Mouse (Mus musculus) left cerebral cortex, adult 2 months (tissue): Measurements from ENCODE around the gene Gm2174. TPM values are rescaled to one million over a fixed set of nuclear protein-coding genes. Genes with fewer than 3 reads are reported as not detected.
A peak's percentile ranks its signal among the peaks of the same experiment; 100 is the strongest.

Experiments
- DNase-seq, 2 experiments: peaks; one replicate each; pipeline ENCODE4 v3.0.0; 2021 to 2022; ENCODE audit warnings: low spot score in 2 of 2, mixed read lengths in 1 of 2; ENCODE audit errors: extremely low spot score in 1 of 2
- H3K27ac ChIP-seq: fragments of 200-600 bp; 2 replicates; pipeline ENCODE4 v1.8.1; 2022
- H3K4me3 ChIP-seq: fragments of 200-600 bp; 2 replicates; pipeline ENCODE4 v1.8.1; 2022
- CTCF ChIP-seq: fragments of 200-600 bp; IDR thresholded peaks from 2 replicates; pipeline ENCODE4 v1.8.1; 2022; ENCODE audit warnings: antibody characterized with exemption, mild to moderate bottlenecking, moderate library complexity
- intact Hi-C: fragments of 180-260 bp; cut with DNase I; formaldehyde crosslinking; loops from one replicate; pipeline ENCODE4 v1.15.1; 2025
- long read RNA-seq, 2 experiments: library from polyadenylated mRNA; stranded (forward); transcript quantifications; one replicate each; pipeline ENCODE4 v2.0.0; 2021; ENCODE audit warnings: borderline mapping rate in 2 of 2
- total RNA-seq, 2 experiments: library from RNA; stranded (reverse); gene quantifications; 2 replicates each; pipeline ENCODE4 v1.2.3; 2021

Gm2174 gene
- total RNA-seq: not detected
- long read RNA-seq, experiment 1: 0 reads
- long read RNA-seq, experiment 2: 0 reads

DNA sequence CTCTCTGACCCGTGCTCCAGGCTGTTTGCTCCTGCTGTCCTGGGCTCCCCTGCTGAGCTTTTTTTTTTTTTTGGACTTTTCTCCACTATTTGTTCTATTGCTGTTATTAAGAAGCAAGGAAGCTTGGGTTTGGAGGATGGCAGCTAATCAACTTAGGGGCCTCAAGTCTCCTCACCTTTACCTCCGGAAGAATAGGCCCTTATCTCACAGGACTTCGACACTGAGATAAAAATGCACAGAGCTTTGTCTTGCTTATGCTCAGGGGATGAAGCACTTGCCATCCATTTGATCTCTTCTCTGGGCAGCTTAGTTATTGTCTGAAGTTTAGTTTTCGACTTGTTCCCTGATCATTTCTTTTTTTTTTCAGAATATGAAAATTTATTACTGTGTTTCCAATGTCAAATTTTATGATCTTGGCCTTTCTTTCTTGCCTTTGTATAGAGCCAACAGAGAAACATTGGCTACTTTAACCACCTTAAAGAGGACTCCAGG lies at the start of gene Gm2174:
Gene Gm2174 (plus strand): TSS at position 442 of the 492 bp plus-strand sequence.
- H3K27ac ChIP-seq: no peak within 1 kb of the TSS
- no peak within 1 kb of the TSS for H3K4me3 ChIP-seq
- DNase-seq: no peak
- no peak for TF ChIP-seq CTCF
- intact Hi-C loops: no loop called here

DNA sequence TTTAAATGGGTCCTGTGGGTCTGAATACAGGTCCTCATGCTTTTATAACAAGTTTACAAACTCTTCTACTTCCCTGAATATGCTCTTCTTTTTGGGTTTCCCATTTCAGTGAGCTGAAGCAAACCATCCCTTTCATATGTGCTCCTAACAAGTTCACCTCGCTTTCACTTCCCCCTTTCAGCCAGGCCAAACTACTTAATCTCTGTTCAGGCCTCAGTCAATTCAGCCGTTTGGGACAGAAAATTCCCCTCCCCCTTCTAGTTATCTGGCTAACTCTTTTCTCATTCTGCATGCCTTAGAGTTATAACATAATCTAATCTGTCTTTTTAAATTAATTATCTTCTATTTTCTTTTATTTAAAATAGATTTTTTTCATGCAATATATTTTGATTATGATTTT lies 43.1 kb upstream of the Gm2174 start:
- intact Hi-C loops: no loop called here
- DNase-seq: no peak
- no peak overlapping the region for H3K4me3 ChIP-seq
- H3K27ac ChIP-seq: no peak overlapping the region
- no peak for TF ChIP-seq CTCF

DNA sequence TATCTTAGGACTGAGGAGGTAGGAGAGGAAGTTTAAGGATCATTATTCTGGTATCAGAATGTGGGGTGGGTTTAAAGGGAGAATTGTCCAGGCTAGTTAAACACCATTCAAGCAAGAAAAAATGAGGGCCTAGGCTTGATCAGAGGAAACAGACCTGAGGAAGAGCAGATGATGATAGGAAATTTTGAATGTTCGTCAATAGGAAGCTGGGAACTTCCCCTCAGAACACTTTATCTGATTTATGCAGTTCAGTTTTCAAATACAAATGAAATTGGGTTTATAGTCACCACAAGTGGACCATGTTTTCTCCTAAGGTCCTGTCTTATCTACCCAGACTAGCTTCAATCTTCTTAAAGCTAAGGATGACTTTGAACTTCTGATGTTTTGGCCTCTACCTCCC lies 42.3 kb upstream of the Gm2174 start:
- Histone ChIP-seq H3K4me3 (no peak overlapping the region), H3K27ac (no peak overlapping the region)
- intact Hi-C loops: no loop called here
- DNase-seq: no peak
- TF ChIP-seq CTCF: no peak

DNA sequence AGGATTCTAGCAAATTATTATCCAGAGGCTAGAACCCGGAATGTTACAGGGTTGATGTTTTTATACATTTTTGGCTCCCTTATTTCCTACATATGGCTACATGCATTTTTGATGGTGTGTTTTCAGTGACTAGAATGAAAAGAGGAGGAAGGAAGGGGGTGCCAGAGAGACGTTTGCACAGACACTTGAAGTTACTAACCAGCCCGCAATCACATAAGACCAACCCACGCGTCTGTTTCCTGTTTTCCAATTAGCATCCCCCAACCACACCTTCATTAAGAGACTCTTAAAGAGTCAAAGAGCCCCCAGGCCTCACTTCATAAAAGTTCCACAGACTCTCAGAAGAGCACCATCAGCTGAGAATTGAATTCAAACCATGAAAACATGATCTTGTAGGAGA lies 41.6 kb upstream of the Gm2174 start:
- no peak for DNase-seq
- Histone ChIP-seq H3K27ac (no peak overlapping the region), H3K4me3 (no peak overlapping the region)
- TF ChIP-seq CTCF: no peak
- intact Hi-C loops: no loop called here

DNA sequence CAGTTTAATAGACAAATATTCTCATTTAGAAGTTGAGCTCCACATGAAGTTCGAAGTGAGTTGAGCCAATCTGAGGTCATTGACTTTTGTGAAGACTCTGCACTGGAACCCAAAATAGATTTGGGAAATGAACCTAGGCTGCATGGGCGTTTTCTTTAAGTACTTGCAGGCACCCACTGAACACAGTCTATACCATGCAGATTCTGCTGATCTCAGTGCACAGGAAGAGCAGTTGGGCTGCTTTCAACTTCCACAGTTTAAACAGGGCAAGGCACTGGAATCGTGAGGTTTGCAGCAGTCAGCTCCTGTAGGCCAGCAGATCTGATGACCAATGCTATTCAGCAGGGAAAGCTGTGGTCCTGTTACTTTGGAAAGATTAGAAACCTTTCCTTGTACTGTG lies 31.5 kb upstream of the Gm2174 start:
- TF ChIP-seq CTCF: no peak
- intact Hi-C loops: no loop called here
- DNase-seq: no peak
- H3K27ac ChIP-seq: no peak overlapping the region
- H3K4me3 ChIP-seq: no peak overlapping the region

DNA sequence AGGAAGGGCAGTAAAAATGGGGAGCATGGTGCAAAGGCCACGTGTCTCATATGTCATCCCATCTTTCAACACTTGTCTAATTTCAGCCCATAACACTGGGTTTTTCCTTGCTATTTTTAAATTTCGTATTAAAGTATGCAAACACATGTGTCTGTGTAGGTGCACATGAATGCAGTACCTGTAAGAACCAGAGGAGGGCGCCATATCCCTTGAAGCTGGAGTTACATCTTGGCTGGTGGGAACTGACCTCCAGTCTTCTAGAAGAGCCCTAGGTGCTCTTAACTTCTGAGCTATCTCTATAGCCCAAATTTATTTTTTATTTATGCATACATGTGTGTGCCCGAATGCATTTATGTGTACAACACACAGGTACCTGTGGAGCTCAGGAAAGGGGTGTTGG lies 30.2 kb upstream of the Gm2174 start:
- H3K4me3 ChIP-seq: no peak overlapping the region
- no peak for DNase-seq
- peak; percentile 4; the same call in 1 of the 2 replicates for TF ChIP-seq CTCF
- no peak overlapping the region for H3K27ac ChIP-seq
- intact Hi-C loops: no loop called here

DNA sequence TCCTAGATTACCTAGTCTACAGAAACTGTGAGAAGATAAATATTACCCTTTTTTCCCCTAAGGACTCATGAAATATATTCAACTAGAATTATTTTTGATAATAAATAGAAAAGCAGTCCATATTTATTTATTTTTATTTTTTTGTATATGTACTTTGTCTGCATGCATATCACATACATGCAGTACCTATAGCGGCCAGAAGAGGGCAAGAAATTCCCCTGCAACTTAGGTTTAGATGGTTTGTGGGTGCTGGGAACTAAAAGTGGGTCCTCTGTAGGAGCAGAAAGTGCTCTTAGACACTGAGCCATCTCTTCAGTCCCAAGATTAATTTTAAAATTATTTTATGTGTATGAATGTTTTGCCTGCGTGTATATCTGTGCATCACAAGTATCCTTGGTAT lies 17.2 kb upstream of the Gm2174 start:
- no peak overlapping the region for H3K4me3 ChIP-seq
- intact Hi-C loops: no loop called here
- DNase-seq: no peak
- peak; percentile 47 for TF ChIP-seq CTCF
- no peak overlapping the region for H3K27ac ChIP-seq

DNA sequence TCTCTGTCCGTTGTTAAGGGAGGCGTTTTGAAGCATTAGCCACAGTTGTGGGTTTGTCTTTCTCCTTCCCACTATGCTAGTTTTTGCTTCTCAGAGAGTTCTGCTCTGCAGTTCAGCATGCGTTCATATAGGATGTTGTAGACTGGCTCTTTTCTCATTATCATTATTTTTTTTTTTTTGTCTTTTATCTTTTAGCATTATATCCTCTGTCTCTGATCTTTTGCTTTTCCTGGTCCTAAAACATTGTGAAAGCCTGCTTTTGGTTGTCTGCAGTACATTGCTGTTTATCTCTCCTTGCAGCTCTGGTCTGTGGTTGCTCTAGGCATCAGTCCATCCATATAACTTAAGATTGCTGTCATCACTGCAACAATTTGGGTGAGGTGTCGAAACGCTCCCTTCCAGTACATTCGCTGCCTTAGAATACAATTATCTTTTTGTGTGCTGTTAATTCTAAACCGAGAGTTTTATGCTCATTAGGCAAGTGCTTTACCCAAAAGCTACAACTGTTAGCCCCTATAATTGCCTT lies 11.9 kb upstream of the Gm2174 start:
- Histone ChIP-seq H3K27ac (no peak overlapping the region), H3K4me3 (no peak overlapping the region)
- TF ChIP-seq CTCF: no peak
- DNase-seq: no peak
- intact Hi-C loops: no loop called here

DNA sequence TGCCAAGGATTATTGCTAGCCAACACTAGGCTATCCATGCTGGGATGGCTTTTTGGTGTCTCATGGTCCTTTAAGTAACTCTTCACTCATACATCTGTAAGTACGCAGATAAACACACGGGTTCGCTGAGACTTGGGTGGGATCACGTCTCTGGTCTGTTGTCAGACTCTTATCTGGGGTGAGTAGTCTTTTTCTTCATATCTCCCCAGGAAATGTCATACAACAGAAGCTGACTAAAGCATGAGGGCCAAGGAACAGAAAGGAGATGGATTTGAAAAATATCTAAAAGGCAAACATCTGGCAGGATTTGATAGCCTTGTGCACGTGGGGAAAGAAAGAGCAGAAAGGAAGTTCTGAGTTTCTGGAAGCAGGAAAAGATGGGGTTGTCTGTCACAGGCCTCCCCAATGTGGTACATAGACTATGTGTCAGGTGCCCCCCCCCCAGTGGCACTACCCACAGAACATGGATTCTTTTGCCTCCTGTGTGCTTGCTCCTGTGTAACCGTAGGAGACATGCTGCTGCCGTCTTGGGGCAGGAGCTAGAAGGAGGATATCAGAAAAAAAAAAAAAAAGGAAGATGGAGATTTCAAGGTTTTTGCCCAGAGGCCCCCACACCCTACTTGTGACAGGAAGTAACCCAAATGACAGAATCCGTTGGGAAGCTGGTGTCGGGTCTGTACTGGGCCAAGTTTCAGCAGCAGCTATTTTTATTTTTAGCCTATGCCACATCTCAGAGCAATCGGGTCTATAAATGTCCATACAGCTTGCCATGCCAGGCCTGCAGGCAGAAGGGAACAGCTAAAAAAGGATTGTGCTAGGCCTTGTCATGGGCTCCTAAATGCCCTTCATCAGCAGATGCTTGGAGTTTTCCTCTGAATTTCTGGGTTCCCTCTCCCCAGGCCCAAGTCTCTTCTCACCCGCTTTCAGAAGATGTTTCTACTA lies 1.0 kb upstream of the Gm2174 start:
- no peak for TF ChIP-seq CTCF
- DNase-seq: no peak
- H3K27ac ChIP-seq: no peak overlapping the region
- H3K4me3 ChIP-seq: no peak overlapping the region
- intact Hi-C loops: no loop called here

DNA sequence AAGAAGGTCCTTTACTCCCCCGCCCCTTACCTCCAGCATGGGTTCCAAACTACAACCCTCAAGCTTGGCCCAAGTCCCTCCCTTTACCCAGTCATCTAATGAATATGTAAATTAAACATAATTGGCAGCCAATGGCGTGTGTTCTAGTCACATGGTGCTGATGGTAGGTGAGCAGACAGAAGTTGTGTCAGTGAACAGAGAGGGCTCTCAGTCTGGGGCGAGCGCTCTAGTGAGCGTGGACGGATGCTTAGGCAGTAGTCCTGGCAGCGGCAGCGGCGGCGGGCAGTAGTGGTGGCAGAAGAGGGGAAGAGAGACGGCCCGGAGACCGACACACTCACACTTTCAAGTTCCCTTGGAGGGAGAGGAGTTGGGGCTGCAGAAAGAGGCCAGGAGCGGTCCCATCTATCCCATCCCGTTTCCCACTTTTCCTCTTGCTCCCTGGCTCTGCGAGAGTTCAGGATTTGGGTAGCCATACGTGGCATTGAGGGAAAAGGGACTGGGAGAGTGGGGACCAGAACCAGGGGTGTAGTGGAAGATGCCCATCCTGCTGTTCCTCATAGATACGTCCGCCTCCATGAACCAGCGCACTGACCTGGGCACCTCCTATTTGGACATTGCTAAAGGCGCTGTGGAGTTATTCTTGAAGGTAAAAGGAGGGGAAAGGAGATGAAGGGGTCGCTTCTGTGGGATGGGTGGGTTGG lies 7.1 kb downstream of the Gm2174 start, which contains the start of gene Ints6l:
Gene Ints6l (plus strand): TSS at position 187 of the 701 bp plus-strand sequence.
- TF ChIP-seq CTCF: no peak
- DNase-seq: peak; percentile 68 to 73
- intact Hi-C loops: loop anchor here (2.0 to 10.0 kb wide), 2 partner anchors 34 to 140 kb away; partner anchors contain the start of gene Mmgt1
- peak within 1 kb of the TSS; percentile 68 for H3K4me3 ChIP-seq
- peak within 1 kb of the TSS; percentile 94 for H3K27ac ChIP-seq

DNA sequence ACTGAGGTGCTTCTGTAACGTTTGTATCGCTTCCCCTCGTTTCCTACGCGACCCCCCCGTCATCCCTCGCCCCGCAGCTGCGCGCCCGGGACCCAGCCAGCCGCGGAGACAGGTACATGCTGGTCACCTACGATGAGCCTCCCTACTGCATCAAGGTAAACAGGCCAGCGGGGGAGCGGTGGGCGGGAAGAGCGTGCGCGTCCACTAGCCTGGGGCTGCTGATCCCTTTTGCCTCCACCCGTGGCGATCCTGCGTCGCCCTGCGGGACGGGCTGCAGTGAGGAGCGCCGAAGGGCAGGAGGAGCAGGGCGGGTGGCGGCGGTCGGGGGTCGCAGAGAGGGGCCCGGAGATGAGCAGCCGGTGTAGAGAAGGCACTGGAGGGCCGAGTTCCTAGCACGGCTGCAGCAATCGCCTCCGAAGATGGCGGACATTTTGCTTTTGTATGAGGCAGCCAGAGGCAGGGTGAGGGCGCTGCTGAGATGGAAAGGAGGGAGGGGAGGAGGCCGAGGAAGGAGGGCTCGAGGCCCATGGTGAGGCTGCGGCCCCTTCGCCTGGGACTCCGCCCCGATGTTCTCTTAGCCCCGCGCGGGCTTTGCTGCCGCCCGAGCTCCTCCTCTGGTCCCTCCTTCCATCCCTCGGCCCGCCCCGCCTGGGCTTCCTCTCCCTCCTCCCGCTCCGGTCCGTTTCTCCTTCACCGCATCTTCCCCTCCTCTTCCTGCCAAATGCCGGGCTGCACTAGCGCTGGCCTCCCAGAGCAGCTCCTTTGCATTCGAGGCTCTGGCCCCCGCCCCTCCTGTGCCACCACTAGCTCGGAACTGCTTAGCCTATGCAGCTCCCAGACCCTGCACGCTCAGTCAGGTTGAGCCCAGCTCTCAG lies 7.8 kb downstream of the Gm2174 start:
- peak overlapping the region; percentile 94 for H3K27ac ChIP-seq
- intact Hi-C loops: loop anchor here (2.0 to 10.0 kb wide), 2 partner anchors 33 to 139 kb away; partner anchors contain the start of gene Mmgt1
- TF ChIP-seq CTCF: peak; percentile 14
- DNase-seq: peak; percentile 81 to 88
- peak overlapping the region; percentile 68 for H3K4me3 ChIP-seq
